Comparison of ENCODE assay signal across 8 mouse cellular contexts in the genomic region with DNA sequence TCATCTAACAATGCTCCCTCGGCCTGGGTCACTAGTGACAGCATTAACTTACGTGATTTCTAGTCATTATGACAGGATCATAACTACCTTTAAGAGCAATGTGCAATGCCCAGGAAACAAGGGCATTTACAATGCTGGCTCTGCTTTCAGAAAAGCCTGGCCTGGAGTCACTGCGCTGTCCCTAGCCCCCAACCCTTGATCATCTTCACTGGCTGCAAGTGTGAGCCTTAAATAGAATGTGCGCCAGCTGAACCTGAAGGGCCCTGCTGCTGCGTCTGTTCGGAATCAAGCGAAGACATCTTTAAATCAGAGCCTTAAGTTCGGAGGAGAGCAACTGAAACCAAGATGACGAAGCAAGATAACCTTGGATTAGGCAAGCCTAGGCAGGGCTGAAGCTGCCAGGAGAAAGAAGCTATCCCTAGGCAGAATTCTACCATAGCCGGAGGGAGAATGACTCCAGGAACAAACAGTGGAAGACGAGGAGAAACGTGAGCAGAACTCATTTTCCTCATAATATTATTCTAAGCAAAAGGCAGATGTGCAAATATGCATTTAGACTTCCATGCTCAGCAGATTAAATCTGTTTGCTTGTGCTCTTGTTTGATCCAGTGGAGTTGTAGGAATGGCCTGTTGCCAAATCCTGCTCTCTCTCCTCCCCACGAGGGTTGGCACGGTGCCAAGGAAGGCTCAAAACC. TPM values are rescaled to one million over a fixed set of nuclear protein-coding genes. Genes with fewer than 3 reads are reported as not detected.
DNase-seq lines count a peak whose midpoint lies in the region; ATAC-seq and TF ChIP-seq lines count a peak whose summit lies in the region.

No protein-coding gene starts in this region.

- 60% methylated on average over 14 of the region's 14 CpGs for WGBS in limb, embryonic 14.5 days
- WGBS in limb, embryonic 10.5 days: 77% methylated on average over 14 of the region's 14 CpGs
- whole genome bisulfite sequencing in heart, embryonic 13.5 days: 45% methylated on average over 14 of the region's 14 CpGs
- 44% methylated on average over 14 of the region's 14 CpGs for WGBS in lung, embryonic 15.5 days

- no peak for ATAC-seq in limb, embryonic 14.5 days (ENCODE audit: low FRiP score, low read depth)
- no peak for ATAC-seq in heart, embryonic 13.5 days (ENCODE audit: extremely low read depth, insufficient number of reproducible peaks, low FRiP score, low TSS enrichment)
- ATAC-seq in lung, embryonic 15.5 days (ENCODE audit: borderline replicate concordance, extremely low read depth, low FRiP score, low TSS enrichment): no peak

- DNase-seq in limb, embryonic 14.5 days (ENCODE audit: low spot score): peak; percentile 69
- DNase-seq in limb, embryonic 10.5 days (ENCODE audit: low spot score): no peak
- peak; percentile 79 to 85 for DNase-seq in cerebellum, postnatal 14 days
- peak; percentile 82 for DNase-seq in kidney, postnatal 14 days
- peak; percentile 70 for DNase-seq in right cerebral cortex, postnatal 4 days
- DNase-seq in thymus, postnatal 14 days: no peak

- H3K4me1 ChIP-seq in limb, embryonic 14.5 days (ENCODE audit: control insufficient read depth, insufficient read depth, low read length): peaks cover 6% of the 10 kb centered on the region
- peaks cover 5% of the 10 kb centered on the region; the same call in 1 of the 2 replicates for H3K4me1 ChIP-seq in limb, embryonic 10.5 days
- H3K4me1 ChIP-seq in heart, embryonic 13.5 days: peaks cover 30% of the 10 kb centered on the region
- H3K4me1 ChIP-seq in lung, embryonic 15.5 days: peaks cover 17% of the 10 kb centered on the region

- no peak overlapping the region for H3K4me2 ChIP-seq in limb, embryonic 14.5 days (replicated peaks; ENCODE audit: low read depth, low read length, severe bottlenecking)
- peak overlapping the region; percentile 40 for H3K4me2 ChIP-seq in heart, embryonic 13.5 days
- no peak overlapping the region for H3K4me2 ChIP-seq in lung, embryonic 15.5 days

- H3K36me3 ChIP-seq in limb, embryonic 14.5 days (ENCODE audit: control insufficient read depth, insufficient read depth, low read length): peaks cover 6% of the 10 kb centered on the region
- H3K36me3 ChIP-seq in limb, embryonic 10.5 days: peaks cover 3% of the 10 kb centered on the region; the same call in 1 of the 2 replicates
- H3K36me3 ChIP-seq in heart, embryonic 13.5 days: peaks cover 32% of the 10 kb centered on the region
- H3K36me3 ChIP-seq in lung, embryonic 15.5 days: no peaks in the 10 kb centered on the region

- peak overlapping the region; percentile 14; the same call in 1 of the 2 replicates for H3K27ac ChIP-seq in limb, embryonic 14.5 days (replicated peaks; ENCODE audit: low read depth, low read length)
- no peak overlapping the region for H3K27ac ChIP-seq in limb, embryonic 10.5 days
- peak overlapping the region; percentile 67 for H3K27ac ChIP-seq in heart, embryonic 13.5 days (replicated peaks)
- peak overlapping the region; percentile 14; the same call in 1 of the 2 replicates for H3K27ac ChIP-seq in lung, embryonic 15.5 days

- no peak for TF ChIP-seq POLR2A in limb, embryonic 14.5 days (IDR thresholded peaks at IDR 0.05; ENCODE audit: borderline replicate concordance, extremely low read depth, insufficient read depth, insufficient read length)

- H3K27me3 ChIP-seq in limb, embryonic 14.5 days (ENCODE audit: control insufficient read depth, insufficient read depth, low read length): no peaks in the 10 kb centered on the region
- no peaks in the 10 kb centered on the region for H3K27me3 ChIP-seq in limb, embryonic 10.5 days (ENCODE audit: low read depth, poor library complexity, severe bottlenecking)
- H3K27me3 ChIP-seq in heart, embryonic 13.5 days (replicated peaks): no peaks in the 10 kb centered on the region
- no peaks in the 10 kb centered on the region for H3K27me3 ChIP-seq in lung, embryonic 15.5 days

- no peak overlapping the region for H3K4me3 ChIP-seq in limb, embryonic 14.5 days (replicated peaks; ENCODE audit: low read length)
- H3K4me3 ChIP-seq in limb, embryonic 10.5 days: no peak overlapping the region
- H3K4me3 ChIP-seq in heart, embryonic 13.5 days: no peak overlapping the region
- no peak overlapping the region for H3K4me3 ChIP-seq in lung, embryonic 15.5 days

- H3K9ac ChIP-seq in limb, embryonic 14.5 days (ENCODE audit: low read depth, low read length, severe bottlenecking): no peak overlapping the region
- 0 out of 2 replicates have a peak overlapping the region, but pooled peaks have one; percentile 0 for H3K9ac ChIP-seq in heart, embryonic 13.5 days
- H3K9ac ChIP-seq in lung, embryonic 15.5 days: no peak overlapping the region

- H3K9me3 ChIP-seq in limb, embryonic 14.5 days (ENCODE audit: control insufficient read depth, low read length): no peaks in the 10 kb centered on the region
- no peaks in the 10 kb centered on the region for H3K9me3 ChIP-seq in limb, embryonic 10.5 days (replicated peaks)
- H3K9me3 ChIP-seq in heart, embryonic 13.5 days: no peaks in the 10 kb centered on the region
- no peaks in the 10 kb centered on the region for H3K9me3 ChIP-seq in lung, embryonic 15.5 days

RNA-seq across cellular contexts. Expression of gene Crybg3, which starts 52.7 kb away (rescaled TPM):
- 15.3 and 16.6 TPM in 2 replicates for polyA plus RNA-seq in limb, embryonic 14.5 days (2012; rRNA removed)
- polyA plus RNA-seq in limb, embryonic 14.5 days (2014; fragmentation: Nextera tagmentation; extraction: Ambion mirVana): 17.2 and 19.3 TPM in 2 replicates
- polyA plus RNA-seq in limb, embryonic 10.5 days (2016; fragmentation: Nextera tagmentation; extraction: Ambion mirVana): 7.2 and 7.8 TPM in 2 replicates
- 10.3 and 12.3 TPM in 2 replicates for polyA plus RNA-seq in heart, embryonic 13.5 days (2015; fragmentation: Nextera tagmentation; extraction: Ambion mirVana)
- polyA plus RNA-seq in lung, embryonic 15.5 days (2015; fragmentation: Nextera tagmentation; extraction: Ambion mirVana): 5.4 and 6.0 TPM in 2 replicates

Comparison
In these comparisons a context has a peak if more than half of its experiments do, and no peak if none do; other contexts are left out.
1. DNase-seq: peak in limb, embryonic 14.5 days (single experiment), cerebellum, postnatal 14 days (2 of 2), kidney, postnatal 14 days (single experiment) and right cerebral cortex, postnatal 4 days (single experiment); none in limb, embryonic 10.5 days (single experiment) and thymus, postnatal 14 days (single experiment).